Mouse (Mus musculus) small intestine, adult 2 months (tissue): Measurements from ENCODE around the gene Sdk2.

Source experiments
- CTCF ChIP-seq: fragments of 200-500 bp; IDR thresholded peaks from 2 replicates; pipeline ENCODE4 v1.5.1; 2012; ENCODE audit warnings: low read depth, mild to moderate bottlenecking, control low read depth, inconsistent platforms, low read length, moderate library complexity, mixed read lengths; ENCODE audit not compliant: insufficient replicate concordance, insufficient read length; ENCODE audit errors: extremely low read depth
- POLR2A ChIP-seq: fragments of 200-500 bp; IDR thresholded peaks from 2 replicates; pipeline ENCODE4 v1.6.1; 2012; ENCODE audit warnings: low read depth, mild to moderate bottlenecking, control low read depth, inconsistent platforms, low read length, moderate library complexity

GRCm38 (mm10) chr11:113736848-113737552 is 329.8 kb downstream of the Sdk2 start:
- no peak for TF ChIP-seq CTCF
- no peak for TF ChIP-seq POLR2A
